Mouse (Mus musculus): ENCODE measurements at regions not wholly inside any gene's neighbourhood (a gene's known extent, or its start where the extent isn't known, plus 50 kb on each side); places are given as distances from the start of the nearest gene placed in this dataset.

GRCm38 (mm10) chr7:90030486-90031250, 49.9 kb upstream of the Eed start:
- ATAC-seq (replicated peaks; ENCODE audit: low FRiP score, poor library complexity, severe bottlenecking): no peak

DNA sequence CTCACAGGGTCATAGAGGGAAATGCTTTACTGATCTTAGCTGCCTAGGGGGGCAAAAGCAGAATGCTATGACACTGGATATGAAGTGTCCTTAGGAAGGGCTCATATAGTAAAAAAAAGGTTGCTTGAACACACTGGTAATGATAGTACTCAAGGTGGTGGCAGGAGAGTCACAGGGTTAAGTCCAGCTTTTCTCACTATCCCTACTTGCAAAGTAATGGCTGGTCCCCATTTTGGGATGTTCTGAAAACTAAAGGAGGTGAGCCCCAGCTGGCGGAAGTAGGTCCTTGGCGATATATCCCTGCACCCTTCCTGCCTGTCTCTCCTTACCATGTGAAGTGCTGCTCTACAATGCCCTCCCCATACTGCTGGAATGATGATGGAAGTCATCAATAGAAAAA, 52.3 kb upstream of the Eed start:
- ATAC-seq (replicated peaks; ENCODE audit: low FRiP score, poor library complexity, severe bottlenecking): no peak

GRCm38 (mm10) chr7:90033640-90034312, 53.0 kb upstream of the Eed start:
- ATAC-seq (replicated peaks; ENCODE audit: low FRiP score, poor library complexity, severe bottlenecking): no peak

DNA sequence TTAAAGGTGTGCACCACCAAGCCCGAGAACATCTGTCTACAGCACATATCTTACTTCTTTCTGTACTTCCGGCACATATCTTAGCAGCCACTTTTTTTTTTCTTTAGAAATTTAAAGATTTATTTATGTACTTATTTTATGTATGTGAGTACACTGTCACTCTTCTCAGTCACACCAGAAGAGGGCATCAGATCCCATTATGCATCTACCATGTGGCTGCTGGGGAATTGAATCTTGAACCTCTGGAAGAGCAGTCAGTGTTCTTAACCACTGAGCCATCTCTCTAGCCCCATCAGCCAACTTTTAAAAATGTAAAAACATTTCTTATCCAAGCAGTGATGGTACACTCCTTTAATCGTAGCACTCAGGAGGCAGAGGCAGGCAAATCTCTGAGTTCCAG, 53.7 kb upstream of the Eed start:
- no peak for ATAC-seq (replicated peaks; ENCODE audit: low FRiP score, poor library complexity, severe bottlenecking)

GRCm38 (mm10) chr7:90035396-90035795, 54.6 kb upstream of the Eed start:
- ATAC-seq (replicated peaks; ENCODE audit: low FRiP score, poor library complexity, severe bottlenecking): no peak

DNA sequence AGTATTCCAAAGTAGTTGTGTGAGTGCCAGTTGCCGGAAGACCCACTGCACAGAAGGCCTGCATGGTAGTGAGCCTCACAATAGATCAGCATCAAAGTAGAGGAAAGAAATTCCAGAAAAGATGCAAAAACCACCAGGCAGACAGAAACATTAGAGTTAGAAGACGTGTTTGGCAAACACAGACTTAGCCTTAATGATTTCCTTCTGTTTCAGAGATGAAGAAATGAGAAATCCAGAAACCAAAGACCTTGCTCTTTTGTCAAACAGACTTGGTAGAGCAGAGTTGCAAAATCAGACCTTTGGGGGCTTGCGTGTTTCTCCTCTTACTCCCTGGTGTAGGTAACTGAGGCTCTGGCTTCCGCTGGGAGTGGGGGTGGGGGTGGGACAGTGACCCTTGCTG, 57.0 kb upstream of the Eed start:
- no peak for ATAC-seq (replicated peaks; ENCODE audit: low FRiP score, poor library complexity, severe bottlenecking)

- ATAC-seq (replicated peaks; ENCODE audit: low FRiP score, poor library complexity, severe bottlenecking): no peak
Measured at GRCm38 (mm10) chr7:90039504-90039903, 58.7 kb upstream of the Eed start.

GRCm38 (mm10) chr7:90040581-90041340, 60.0 kb upstream of the Eed start:
- ATAC-seq (replicated peaks; ENCODE audit: low FRiP score, poor library complexity, severe bottlenecking): no peak

- ATAC-seq (replicated peaks; ENCODE audit: low FRiP score, poor library complexity, severe bottlenecking): peak; percentile 32; the same call in 1 of the 2 replicates
Measured at GRCm38 (mm10) chr7:90041565-90042024, 60.8 kb upstream of the Eed start.

- peak; percentile 87 for ATAC-seq (replicated peaks; ENCODE audit: low FRiP score, poor library complexity, severe bottlenecking)
Measured at GRCm38 (mm10) chr7:90042364-90042763, 61.6 kb upstream of the Eed start.

- ATAC-seq (replicated peaks; ENCODE audit: low FRiP score, poor library complexity, severe bottlenecking): no peak
Measured at GRCm38 (mm10) chr7:90043526-90043925, 62.7 kb upstream of the Eed start.

DNA sequence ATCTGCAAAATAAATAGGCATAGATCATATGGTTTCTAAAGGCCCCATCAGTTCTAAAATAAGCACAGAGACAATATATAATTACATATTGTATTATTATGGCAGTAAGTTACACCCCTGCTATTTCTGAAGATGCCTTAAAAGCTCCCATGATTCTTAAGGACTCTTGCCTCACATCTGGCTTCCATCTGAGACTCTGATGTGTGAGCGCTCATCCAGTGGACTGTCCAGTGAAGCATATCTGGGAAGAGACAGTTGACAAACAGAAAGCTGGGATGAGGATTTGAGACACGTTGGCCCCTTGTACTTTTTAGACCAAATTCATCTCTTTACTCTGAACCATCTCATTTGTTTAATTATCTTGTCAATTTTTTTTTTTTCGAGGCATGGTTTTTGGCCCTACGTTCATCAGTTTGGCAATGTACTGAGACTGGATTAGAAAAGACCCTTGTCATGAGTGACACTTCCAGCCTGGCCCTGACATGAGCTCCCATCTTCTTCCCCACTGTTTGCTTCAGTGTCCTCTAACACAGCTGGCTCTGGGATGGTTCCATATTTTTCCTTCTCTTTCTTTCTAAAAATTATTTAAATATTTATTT, 63.4 kb upstream of the Eed start:
- ATAC-seq (replicated peaks; ENCODE audit: low FRiP score, poor library complexity, severe bottlenecking): no peak

GRCm38 (mm10) chr7:90045208-90045800, 64.5 kb upstream of the Eed start:
- no peak for ATAC-seq (replicated peaks; ENCODE audit: low FRiP score, poor library complexity, severe bottlenecking)

GRCm38 (mm10) chr7:90046228-90046627, 65.4 kb upstream of the Eed start:
- ATAC-seq (replicated peaks; ENCODE audit: low FRiP score, poor library complexity, severe bottlenecking): peak; percentile 26; the same call in 1 of the 2 replicates

- ATAC-seq (replicated peaks; ENCODE audit: low FRiP score, poor library complexity, severe bottlenecking): 0 out of 2 replicates have a peak, but pooled peaks have one; percentile 21
Measured at GRCm38 (mm10) chr7:90046862-90047261, 66.1 kb upstream of the Eed start.

DNA sequence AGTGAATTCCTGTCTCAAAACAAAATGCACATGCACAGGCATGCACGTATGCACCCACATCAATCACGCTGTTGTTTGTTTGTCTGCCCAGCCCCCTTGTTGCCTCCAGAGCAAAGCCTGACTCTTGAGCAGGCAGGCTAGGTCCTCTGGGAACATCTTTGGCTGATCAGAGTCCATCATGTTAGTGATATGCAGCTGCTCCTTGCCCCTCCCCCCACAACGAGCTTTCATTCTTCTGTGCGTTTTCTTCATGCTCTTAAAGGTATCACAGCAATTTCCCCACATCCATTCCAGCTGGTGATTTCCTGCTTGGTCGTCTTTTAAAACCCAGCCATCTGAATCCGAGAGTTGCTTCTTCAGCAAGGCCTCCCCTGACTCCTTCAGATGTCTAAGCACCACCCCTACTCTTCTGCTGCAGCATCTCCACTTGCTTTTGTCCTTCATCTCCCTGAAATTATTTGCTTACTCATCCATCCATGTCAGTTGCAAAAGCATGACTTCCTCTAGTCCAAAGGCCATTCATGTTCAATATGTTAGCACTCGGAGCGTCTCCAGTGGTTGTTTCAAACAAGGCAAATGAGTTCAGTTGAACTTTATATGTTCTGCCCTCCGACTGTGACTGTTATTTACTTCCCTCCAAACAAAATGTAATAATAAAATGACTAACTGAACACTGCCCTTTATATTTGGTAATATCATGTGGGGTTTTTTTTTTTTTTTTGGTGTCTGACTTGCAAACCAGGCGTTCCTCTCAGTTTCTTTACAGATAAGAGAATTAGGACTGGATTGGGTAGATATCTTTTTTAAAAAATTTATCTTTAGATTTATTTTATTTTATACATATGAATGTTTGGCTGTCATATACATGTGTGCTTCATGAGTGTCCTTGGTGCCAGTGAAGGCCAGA, 67.9 kb upstream of the Eed start:
- ATAC-seq (replicated peaks; ENCODE audit: low FRiP score, poor library complexity, severe bottlenecking): 0 out of 2 replicates have a peak, but pooled peaks have one; percentile 33

DNA sequence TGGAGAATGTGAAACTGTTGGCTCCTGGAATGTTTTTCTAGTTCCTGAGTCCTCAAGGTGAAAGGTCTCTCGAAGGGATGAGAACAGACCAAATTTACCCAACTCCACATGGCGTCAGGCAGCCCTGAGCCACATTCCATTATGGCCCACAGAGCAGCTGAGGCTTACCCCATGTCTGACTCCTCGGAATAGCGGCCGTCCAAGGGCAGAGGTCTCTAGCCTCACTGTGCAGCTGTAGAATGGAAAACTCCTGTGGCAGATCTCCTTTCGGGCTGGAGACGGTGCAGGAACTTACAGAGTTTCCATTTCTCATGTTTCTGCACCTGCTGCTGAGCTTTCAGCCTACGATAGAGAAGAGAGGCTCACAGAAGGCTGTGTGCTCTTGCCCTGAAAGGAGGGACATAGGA, 69.1 kb upstream of the Eed start:
- no peak for ATAC-seq (replicated peaks; ENCODE audit: low FRiP score, poor library complexity, severe bottlenecking)

- ATAC-seq (replicated peaks; ENCODE audit: low FRiP score, poor library complexity, severe bottlenecking): peak; percentile 45
Measured at GRCm38 (mm10) chr7:90054795-90055511, 74.2 kb upstream of the Eed start.

All from erythroblast, adult 5-6 weeks (primary cell).